Mouse (Mus musculus) gastrocnemius, postnatal 14 days (tissue): ENCODE measurements at regions not wholly inside any gene's neighbourhood (a gene's known extent, or its start where the extent isn't known, plus 50 kb on each side); places are given as distances from the start of the nearest gene placed in this dataset.

Source experiments
- DNase-seq: peaks from one replicate; pipeline ENCODE4 v3.0.0; 2021; ENCODE audit warnings: mixed read lengths
- intact Hi-C: fragments of 180-260 bp; cut with DNase I; formaldehyde crosslinking; loops from one replicate; pipeline ENCODE4 v1.15.1; 2025; ENCODE audit warnings: low total_unique reads
- microRNA-seq, 2 experiments: library from miRNA; unstranded; fragments of <30 nt; microRNA quantifications; one replicate each; pipeline ENCODE4 v1.2.0; 2021

DNA sequence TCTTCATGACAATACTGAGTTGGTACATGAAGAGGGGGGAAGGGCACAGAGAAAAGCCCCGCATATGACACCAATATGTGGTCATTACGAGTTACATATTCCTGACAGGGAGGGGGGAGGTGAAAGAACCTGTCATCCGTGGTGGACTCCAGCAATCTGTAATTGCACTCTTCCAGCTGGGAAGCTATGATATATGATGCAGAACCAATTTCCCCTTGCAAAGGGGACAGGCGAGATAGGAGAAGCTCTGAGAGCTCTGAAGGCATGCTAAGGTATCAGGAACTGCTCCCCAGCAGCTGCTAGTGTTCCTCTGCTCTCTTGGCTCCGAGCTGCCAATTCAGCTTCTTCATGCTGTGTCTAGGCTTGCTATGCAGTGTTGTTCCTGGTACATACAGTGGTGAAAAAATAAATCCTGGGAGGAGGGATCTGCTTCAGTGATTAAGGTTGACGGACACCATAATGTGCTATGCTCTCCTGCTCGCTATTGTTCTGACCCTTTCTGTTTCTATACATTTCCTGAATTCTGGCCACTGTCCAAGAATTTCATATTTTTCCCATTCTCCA, 57.7 kb upstream of the Cxxc4 start:
- DNase-seq: no peak
- intact Hi-C loops: no loop called here

DNA sequence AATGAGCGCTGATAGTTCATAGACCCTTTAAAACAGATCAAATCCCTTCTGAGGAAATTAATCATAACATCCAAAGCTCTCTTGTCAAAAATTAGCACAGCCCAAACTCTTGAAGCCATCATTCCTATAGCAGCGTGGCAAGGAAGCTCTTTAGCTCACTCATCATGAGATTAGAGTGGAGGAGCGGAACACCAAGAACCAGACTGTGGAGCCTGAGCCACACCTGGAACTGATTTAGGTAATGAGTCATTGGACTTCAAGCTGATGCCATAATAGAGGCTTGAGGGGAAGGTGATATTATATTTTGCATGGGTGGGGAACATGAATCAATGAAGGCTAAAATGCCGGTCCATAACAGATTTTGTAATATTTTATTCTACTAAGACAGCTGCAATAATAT, 52.2 kb upstream of the Cxxc4 start:
- no peak for DNase-seq
- intact Hi-C loops: no loop called here

Small RNA genes in the stretch of these regions (microRNA-seq; reads per million reads assigned to microRNA genes)
- 0 reads per million in 2 experiments for gene Gm44361
